Mouse (Mus musculus): ENCODE results near the gene Pkn3. TPM values are rescaled to one million over a fixed set of nuclear protein-coding genes. Genes with fewer than 3 reads are reported as not detected.
"Not testable (repeated sequence)": the region's sequence is repeated elsewhere in the genome, so short reads cannot be mapped to it uniquely, and the experiment has no call there.

The Pkn3 gene
- total RNA-seq, 4 experiments from 2014 or later = 9.0 to 11.2 (median 10.1) TPM

DNA sequence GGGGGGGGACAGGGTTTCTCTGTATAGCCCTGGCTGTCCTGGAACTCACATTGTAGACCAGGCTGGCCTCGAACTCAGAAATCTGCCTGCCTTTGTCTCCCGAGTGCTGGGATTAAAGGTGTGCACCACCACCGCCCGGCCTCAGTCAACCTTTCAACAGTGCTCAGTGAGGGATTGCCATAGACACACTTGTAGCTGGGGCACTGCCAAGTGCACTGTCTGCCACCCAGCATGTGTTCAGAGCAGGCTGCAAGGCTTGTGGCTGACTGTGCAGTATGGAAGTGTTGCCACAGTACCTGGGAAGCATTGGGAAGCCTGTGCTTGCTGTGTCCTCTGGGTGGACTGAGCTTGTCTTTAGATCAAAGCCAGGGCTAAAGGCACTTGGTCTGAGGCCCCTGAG, 62.5 kb downstream of the Pkn3 start:
- not testable (repeated sequence) for DNase-seq (ENCODE audit: low spot score)

Other genes with a start within 250 kb of the Pkn3 start
- gene Cercam, start 208.5 kb upstream of the Pkn3 start, total RNA-seq (2022) = 1 to 10 TPM; 2.7 to 3.6 (median 3.1) TPM
- 10 to 100 TPM; 17.0 to 28.1 (median 19.8) TPM for gene Odf2, start 188.5 kb upstream of the Pkn3 start, total RNA-seq (2022)
- gene Gle1, start 142.3 kb upstream of the Pkn3 start, total RNA-seq (2022) = 10 to 100 TPM; 21.4 to 26.2 (median 24.5) TPM
- gene Sptan1, start 112.1 kb upstream of the Pkn3 start, total RNA-seq (2022) = 100 to 1,000 TPM; 137 to 180 (median 163) TPM
- 1 to 10 TPM; 6.5 to 9.2 (median 7.8) TPM for gene Wdr34, start 28.8 kb upstream of the Pkn3 start, total RNA-seq (2022)
- 100 to 1,000 TPM in 2 of 4 experiments, 10 to 100 TPM in 2; 98.3 to 109 (median 100) TPM for gene Set, start 20.3 kb upstream of the Pkn3 start, total RNA-seq (2022)
- 1 to 10 TPM; 2.3 to 4.1 (median 3.6) TPM for gene Zdhhc12, start 16.0 kb downstream of the Pkn3 start, total RNA-seq (2022)
- 10 to 100 TPM; 24.9 to 27.6 (median 25.8) TPM for gene Zer1, start 46.9 kb downstream of the Pkn3 start, total RNA-seq (2022)
- 10 to 100 TPM; 14.8 to 19.9 (median 17.6) TPM for gene Tbc1d13, start 56.1 kb downstream of the Pkn3 start, total RNA-seq (2022)
- 100 to 1,000 TPM in 1 of 4 experiments, 10 to 100 TPM in 3; 93.9 to 101 (median 96.8) TPM for gene Endog, start 93.8 kb downstream of the Pkn3 start, total RNA-seq (2022)
- 1 to 10 TPM; 5.3 to 6.3 (median 6.0) TPM for gene Spout1, start 100.8 kb downstream of the Pkn3 start, total RNA-seq (2022)
- gene Kyat1, start 128.2 kb downstream of the Pkn3 start, total RNA-seq (2022) = 10 to 100 TPM; 32.6 to 36.9 (median 34.7) TPM
- 10 to 100 TPM; 50.2 to 66.4 (median 61.0) TPM for gene Lrrc8a, start 160.0 kb downstream of the Pkn3 start, total RNA-seq (2022)
- gene Gm28035, start 162.9 kb downstream of the Pkn3 start, total RNA-seq (2022) = 1 to 10 TPM; 1.8 to 6.1 (median 3.6) TPM
- 100 to 1,000 TPM in 3 of 4 experiments, 10 to 100 TPM in 1; 97.7 to 135 (median 112) TPM for gene Phyhd1, start 188.5 kb downstream of the Pkn3 start, total RNA-seq (2022)
- gene Gm28038, start 203.4 kb downstream of the Pkn3 start, total RNA-seq (2022) = 1 to 10 TPM in 2 of 4 experiments, not detected in 2; 1.3 to 3.7 TPM
- 10 to 100 TPM; 20.8 to 25.2 (median 24.1) TPM for gene Dolk, start 208.7 kb downstream of the Pkn3 start, total RNA-seq (2022)
- 10 to 100 TPM; 15.3 to 19.8 (median 16.4) TPM for gene Nup188, start 208.7 kb downstream of the Pkn3 start, total RNA-seq (2022)

Data from heart, adult 8-10 months (tissue).